Mouse (Mus musculus): Measurements from ENCODE around the gene 4933411K16Rik. TPM values are rescaled to one million over a fixed set of nuclear protein-coding genes. Genes with fewer than 3 reads are reported as not detected.
"Not testable (repeated sequence)": the region's sequence is repeated elsewhere in the genome, so short reads cannot be mapped to it uniquely, and the experiment has no call there.

The 4933411K16Rik gene
- polyA plus RNA-seq, 1 experiment from 2014 or later = 0.62 TPM

DNA sequence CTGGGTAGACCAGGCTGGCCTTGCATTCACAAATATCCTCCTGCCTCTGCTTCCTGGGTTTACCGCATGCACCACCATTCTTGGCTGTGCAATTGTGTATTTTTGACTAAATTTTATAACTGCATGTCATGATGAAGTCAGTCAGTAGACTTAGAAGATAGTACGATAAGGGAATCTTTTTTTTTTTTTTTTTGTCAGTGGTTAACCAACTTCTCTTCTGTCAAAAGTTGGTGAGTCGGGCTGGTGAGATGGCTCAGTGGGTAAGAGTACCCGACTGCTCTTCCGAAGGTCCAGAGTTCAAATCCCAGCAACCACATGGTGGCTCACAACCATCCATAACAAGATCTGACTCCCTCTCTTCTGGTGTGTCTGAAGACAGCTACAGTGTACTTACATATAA, 29.6 kb downstream of the 4933411K16Rik start:
- peaks cover 25% of the 10 kb centered on the region for H3K4me1 ChIP-seq
- ATAC-seq (replicated peaks; ENCODE audit: low FRiP score); H3K27ac ChIP-seq: not testable (repeated sequence)

DNA sequence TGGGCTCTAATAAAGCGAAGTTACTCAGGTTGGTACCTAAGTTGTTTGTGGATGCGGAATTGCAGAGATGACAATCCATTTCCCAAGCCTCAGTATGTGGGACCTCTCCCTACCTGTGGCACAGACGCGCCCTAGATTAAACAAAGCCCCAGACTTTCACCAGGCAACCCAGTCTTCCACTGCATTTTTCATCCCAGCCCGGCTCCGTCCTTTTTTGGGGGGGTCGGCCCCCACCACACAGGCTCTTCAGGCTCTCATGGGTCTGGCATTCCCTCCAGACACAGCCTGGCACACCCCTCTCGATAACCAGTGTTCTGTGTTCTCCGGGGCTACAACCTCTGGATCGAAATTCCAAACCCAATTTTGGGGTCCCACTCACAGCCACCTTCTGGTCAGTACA, 33.6 kb downstream of the 4933411K16Rik start:
- peak overlapping the region; percentile 72 for H3K4me2 ChIP-seq
- peaks cover 26% of the 10 kb centered on the region for H3K4me1 ChIP-seq
- ATAC-seq (replicated peaks; ENCODE audit: low FRiP score) = no peak
- H3K27ac ChIP-seq = peak overlapping the region; percentile 52; the same call in 1 of the 2 replicates
- H3K9me3 ChIP-seq (replicated peaks) = no peaks in the 10 kb centered on the region
- 10% methylated on average over 10 of the region's 10 CpGs for WGBS
- H3K4me3 ChIP-seq (replicated peaks) = peak overlapping the region; percentile 77
- no peaks in the 10 kb centered on the region for H3K27me3 ChIP-seq
- H3K36me3 ChIP-seq = no peaks in the 10 kb centered on the region
- H3K9ac ChIP-seq = peak overlapping the region; percentile 61

More for the DNA sequence above, 29.6 kb downstream of the 4933411K16Rik start:
- not testable (repeated sequence) for H3K4me2 ChIP-seq; H3K9ac ChIP-seq; H3K27me3 ChIP-seq; H3K4me3 ChIP-seq (replicated peaks); H3K9me3 ChIP-seq (replicated peaks)
- WGBS = 91% methylated on average over 5 of the region's 5 CpGs
- peaks cover 10% of the 10 kb centered on the region for H3K36me3 ChIP-seq

DNA sequence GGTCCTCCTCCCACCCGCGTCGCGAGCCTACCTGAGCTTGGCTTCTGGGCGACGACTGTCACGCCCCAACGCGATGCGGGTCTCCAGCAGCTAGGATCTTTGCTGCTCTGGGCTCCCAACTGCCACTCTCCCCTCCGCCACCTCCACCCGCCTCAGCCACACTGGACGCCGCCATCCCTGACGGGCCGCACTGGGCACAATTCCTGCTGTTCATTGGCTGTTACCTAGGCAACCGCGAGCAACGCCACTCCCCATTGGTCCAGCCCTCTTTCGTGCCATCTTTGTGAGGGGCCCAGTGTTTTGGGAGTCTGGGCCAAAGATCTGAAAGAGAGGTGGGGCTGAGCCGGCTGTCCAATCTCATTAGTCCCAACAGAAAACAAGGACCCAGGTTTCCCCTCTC, 34.1 kb downstream of the 4933411K16Rik start, which contains the start of gene Morn4:
Gene Morn4, minus strand, starts transcription at position 192 of the 400 bp plus-strand sequence.
- peak; percentile 81 for ATAC-seq (replicated peaks; ENCODE audit: low FRiP score)
- Histone ChIP-seq H3K27ac (peak within 1 kb of the TSS; percentile 52), H3K4me3 (replicated peaks) (peak within 1 kb of the TSS; percentile 77), H3K4me1 (peaks cover 24% of the 10 kb centered on the region), H3K4me2 (peak within 1 kb of the TSS; percentile 72), H3K9me3 (replicated peaks) (no peaks in the 10 kb centered on the region), H3K27me3 (no peaks in the 10 kb centered on the region), H3K9ac (peak within 1 kb of the TSS; percentile 61), H3K36me3 (no peaks in the 10 kb centered on the region)
- under 1% methylated on average over 21 of the region's 21 CpGs for WGBS

DNA sequence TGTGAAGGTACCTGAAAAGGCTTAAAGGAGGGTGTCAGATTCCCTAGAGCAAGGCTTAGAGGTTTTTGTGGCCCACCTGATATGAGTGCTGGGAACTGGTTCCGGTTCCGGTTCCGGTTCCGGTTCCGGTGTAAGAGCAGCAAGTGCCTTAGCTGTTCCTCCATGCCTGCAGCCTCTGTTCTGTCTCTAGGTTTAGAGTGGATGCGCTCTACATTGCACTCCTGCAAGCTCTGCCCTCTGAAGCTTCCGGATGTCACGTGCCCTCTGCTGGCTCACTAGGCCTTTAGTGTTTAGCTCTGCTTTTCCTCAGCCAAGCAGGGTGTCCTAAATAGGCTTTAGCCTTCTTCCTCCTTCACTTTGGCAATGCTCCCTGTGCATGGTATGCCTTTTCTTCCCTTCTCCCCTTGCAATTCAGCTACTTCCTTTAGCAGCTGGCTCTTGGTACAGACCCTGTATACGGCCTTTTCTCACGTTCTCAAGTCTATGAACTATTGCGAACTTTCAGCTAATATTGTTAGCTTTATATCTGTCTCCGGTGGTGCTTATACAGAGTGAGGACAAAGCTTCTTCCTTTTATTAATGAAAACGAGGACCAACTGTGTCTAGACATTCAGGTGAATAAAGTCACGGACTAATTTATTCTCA, 37.2 kb downstream of the 4933411K16Rik start:
- H3K4me2 ChIP-seq = peak overlapping the region; percentile 68
- H3K9me3 ChIP-seq (replicated peaks) = no peaks in the 10 kb centered on the region
- H3K4me3 ChIP-seq (replicated peaks) = peak overlapping the region; percentile 77
- H3K36me3 ChIP-seq = peaks cover 5% of the 10 kb centered on the region
- no peak overlapping the region for H3K9ac ChIP-seq
- H3K27ac ChIP-seq = peak overlapping the region; percentile 92
- H3K4me1 ChIP-seq = peaks cover 36% of the 10 kb centered on the region
- ATAC-seq (replicated peaks; ENCODE audit: low FRiP score) = no peak
- H3K27me3 ChIP-seq = no peaks in the 10 kb centered on the region
- WGBS = 20% methylated on average over 14 of the region's 14 CpGs

DNA sequence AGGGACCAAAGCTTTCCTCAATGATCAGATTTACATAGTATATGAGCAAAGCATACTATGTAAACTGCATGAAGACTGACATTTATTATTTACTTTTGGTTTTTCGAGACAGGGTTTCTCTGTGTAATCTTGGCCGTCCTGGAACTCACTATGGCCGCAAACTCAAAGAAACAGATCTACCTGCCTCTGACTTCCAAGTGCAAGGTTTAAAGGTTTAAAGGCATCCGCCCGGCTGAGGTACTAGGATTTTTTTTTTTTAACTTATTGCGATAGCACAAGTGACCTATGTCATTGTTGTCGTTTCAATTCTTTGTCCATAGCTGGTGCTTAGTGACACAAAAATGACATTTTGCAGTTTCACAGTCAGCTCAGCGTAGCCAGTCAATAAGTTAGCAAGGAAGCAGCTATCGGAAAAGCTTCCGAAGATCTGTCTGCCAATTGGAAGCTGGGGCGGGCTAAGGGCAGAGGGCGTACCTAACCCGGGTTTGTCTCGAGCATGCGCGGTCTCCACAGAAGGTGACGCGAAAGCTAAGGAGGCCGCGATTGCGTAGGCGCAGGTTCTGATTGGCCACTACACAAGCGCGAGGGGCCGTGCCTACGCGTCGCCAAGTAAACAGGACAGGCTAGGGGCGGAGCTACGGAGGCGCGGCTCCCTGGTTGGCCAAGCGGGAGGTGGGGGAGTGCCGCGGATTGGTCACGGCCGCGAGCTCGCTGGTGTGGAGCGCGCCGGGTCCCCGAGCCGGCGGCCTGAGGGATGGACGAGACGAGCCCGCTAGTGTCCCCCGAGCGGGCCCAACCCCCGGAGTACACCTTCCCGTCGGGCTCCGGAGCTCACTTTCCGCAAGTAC, 37.9 kb downstream of the 4933411K16Rik start, which contains the start of gene Pi4k2a:
Gene Pi4k2a, plus strand, starts transcription at position 723 of the 848 bp plus-strand sequence.
- Histone ChIP-seq H3K4me1 (peaks cover 36% of the 10 kb centered on the region), H3K27ac (peak within 1 kb of the TSS; percentile 92), H3K4me3 (replicated peaks) (peak within 1 kb of the TSS; percentile 77), H3K9me3 (replicated peaks) (no peaks in the 10 kb centered on the region), H3K4me2 (peak within 1 kb of the TSS; percentile 68), H3K9ac (peak within 1 kb of the TSS; percentile 78), H3K36me3 (peaks cover 11% of the 10 kb centered on the region), H3K27me3 (no peaks in the 10 kb centered on the region)
- 1% methylated on average over 51 of the region's 55 CpGs for WGBS
- peak; percentile 98 for ATAC-seq (replicated peaks; ENCODE audit: low FRiP score)

DNA sequence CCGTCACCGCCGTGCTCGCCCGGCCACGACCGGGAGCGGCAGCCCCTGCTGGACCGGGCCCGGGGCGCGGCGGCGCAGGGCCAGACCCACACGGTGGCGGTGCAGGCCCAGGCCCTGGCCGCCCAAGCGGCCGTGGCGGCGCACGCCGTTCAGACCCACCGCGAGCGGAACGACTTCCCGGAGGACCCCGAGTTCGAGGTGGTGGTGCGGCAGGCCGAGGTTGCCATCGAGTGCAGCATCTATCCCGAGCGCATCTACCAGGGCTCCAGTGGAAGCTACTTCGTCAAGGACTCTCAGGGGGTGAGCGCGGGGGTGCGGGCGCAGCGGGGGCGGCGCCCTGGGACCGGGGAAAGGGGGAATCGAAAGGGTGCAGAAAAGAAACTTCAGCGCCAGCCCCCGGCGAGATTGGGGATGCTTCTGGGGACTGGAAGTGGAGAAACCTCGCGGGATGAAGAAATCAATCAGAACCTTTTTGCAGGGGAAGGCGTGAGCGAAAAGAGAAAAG, 38.6 kb downstream of the 4933411K16Rik start:
- peak; percentile 69 for ATAC-seq (replicated peaks; ENCODE audit: low FRiP score)
- Histone ChIP-seq H3K36me3 (peaks cover 18% of the 10 kb centered on the region), H3K4me1 (peaks cover 32% of the 10 kb centered on the region), H3K27ac (peak overlapping the region; percentile 90), H3K4me3 (replicated peaks) (peak overlapping the region; percentile 77), H3K9me3 (replicated peaks) (no peaks in the 10 kb centered on the region), H3K4me2 (peak overlapping the region; percentile 68), H3K27me3 (no peaks in the 10 kb centered on the region), H3K9ac (peak overlapping the region; percentile 78)
- under 1% methylated on average over 50 of the region's 52 CpGs for WGBS

DNA sequence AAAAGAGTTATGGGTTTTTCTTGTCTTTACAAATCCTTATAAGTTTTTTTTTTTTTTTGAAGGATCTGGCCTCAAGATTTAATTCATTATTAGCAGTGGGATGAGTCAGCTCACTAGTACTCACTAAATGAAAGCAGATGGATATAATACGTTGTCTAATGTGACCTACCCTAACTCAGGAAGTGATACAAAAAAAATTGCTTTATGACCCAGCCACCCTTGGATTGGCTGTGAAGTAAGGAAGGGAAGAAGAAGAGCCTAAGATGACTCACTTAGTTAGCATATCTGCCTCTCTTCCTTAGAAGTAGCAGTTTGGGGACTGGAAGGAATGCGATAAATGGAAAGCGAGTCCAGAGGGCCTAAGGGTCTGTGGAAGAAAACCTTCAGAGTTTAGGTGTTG, 47.4 kb downstream of the 4933411K16Rik start:
- Histone ChIP-seq H3K4me2 (no peak overlapping the region), H3K9me3 (replicated peaks) (no peaks in the 10 kb centered on the region), H3K27me3 (no peaks in the 10 kb centered on the region), H3K27ac (no peak overlapping the region), H3K4me3 (replicated peaks) (no peak overlapping the region), H3K9ac (no peak overlapping the region), H3K36me3 (peaks cover 51% of the 10 kb centered on the region), H3K4me1 (no peaks in the 10 kb centered on the region)
- no peak for ATAC-seq (replicated peaks; ENCODE audit: low FRiP score)
- 87% methylated on average over 3 of the region's 3 CpGs for WGBS

Other genes with a start within 250 kb of the 4933411K16Rik start
- gene Frat1, start 222.3 kb upstream of the 4933411K16Rik start, polyA plus RNA-seq (2015; fragmentation: Nextera tagmentation; extraction: Ambion mirVana) = 5.6 and 6.3 TPM in 2 replicates
- gene Frat2, start 204.1 kb upstream of the 4933411K16Rik start, polyA plus RNA-seq (2015; fragmentation: Nextera tagmentation; extraction: Ambion mirVana) = 4.8 and 5.9 TPM in 2 replicates
- gene Rrp12, start 156.1 kb upstream of the 4933411K16Rik start, polyA plus RNA-seq (2015; fragmentation: Nextera tagmentation; extraction: Ambion mirVana) = 17.8 and 18.8 TPM in 2 replicates
- gene Pgam1, start 140.3 kb upstream of the 4933411K16Rik start, polyA plus RNA-seq (2015; fragmentation: Nextera tagmentation; extraction: Ambion mirVana) = 688 and 748 TPM in 2 replicates
- 85.1 TPM in 2 replicates for gene Exosc1, start 118.8 kb upstream of the 4933411K16Rik start, polyA plus RNA-seq (2015; fragmentation: Nextera tagmentation; extraction: Ambion mirVana)
- 81.6 and 89.6 TPM in 2 replicates for gene Zdhhc16, start 118.8 kb upstream of the 4933411K16Rik start, polyA plus RNA-seq (2015; fragmentation: Nextera tagmentation; extraction: Ambion mirVana)
- gene Mms19, start 71.1 kb upstream of the 4933411K16Rik start, polyA plus RNA-seq (2015; fragmentation: Nextera tagmentation; extraction: Ambion mirVana) = 40.6 and 45.6 TPM in 2 replicates
- gene Ubtd1, start 70.5 kb upstream of the 4933411K16Rik start, polyA plus RNA-seq (2015; fragmentation: Nextera tagmentation; extraction: Ambion mirVana) = 29.0 and 32.3 TPM in 2 replicates
- 0.35 TPM in 1 of 2 replicates, not detected in the other for gene Ankrd2, start 16.2 kb upstream of the 4933411K16Rik start, polyA plus RNA-seq (2015; fragmentation: Nextera tagmentation; extraction: Ambion mirVana)
- gene Hoga1, start 6.6 kb upstream of the 4933411K16Rik start, polyA plus RNA-seq (2015; fragmentation: Nextera tagmentation; extraction: Ambion mirVana) = 19.7 and 21.1 TPM in 2 replicates
- gene Morn4, start 34.1 kb downstream of the 4933411K16Rik start, polyA plus RNA-seq (2015; fragmentation: Nextera tagmentation; extraction: Ambion mirVana) = 29.6 TPM in 2 replicates
- gene Pi4k2a, start 38.2 kb downstream of the 4933411K16Rik start, polyA plus RNA-seq (2015; fragmentation: Nextera tagmentation; extraction: Ambion mirVana) = 27.4 and 27.7 TPM in 2 replicates
- 21.5 and 22.6 TPM in 2 replicates for gene Avpi1, start 76.8 kb downstream of the 4933411K16Rik start, polyA plus RNA-seq (2015; fragmentation: Nextera tagmentation; extraction: Ambion mirVana)
- 9.7 and 9.8 TPM in 2 replicates for gene Marveld1, start 95.2 kb downstream of the 4933411K16Rik start, polyA plus RNA-seq (2015; fragmentation: Nextera tagmentation; extraction: Ambion mirVana)
- 26.5 and 29.4 TPM in 2 replicates for gene Zfyve27, start 111.7 kb downstream of the 4933411K16Rik start, polyA plus RNA-seq (2015; fragmentation: Nextera tagmentation; extraction: Ambion mirVana)
- gene Sfrp5, start 150.0 kb downstream of the 4933411K16Rik start, polyA plus RNA-seq (2015; fragmentation: Nextera tagmentation; extraction: Ambion mirVana) = 1.2 and 2.1 TPM in 2 replicates
- gene Golga7b, start 195.3 kb downstream of the 4933411K16Rik start, polyA plus RNA-seq (2015; fragmentation: Nextera tagmentation; extraction: Ambion mirVana) = 0.13 and 0.34 TPM in 2 replicates